Mouse (Mus musculus) olfactory bulb, adult 2 months (tissue): Measurements from ENCODE around the gene Elovl4.

Source experiments
- CTCF ChIP-seq: fragments of 200-500 bp; IDR thresholded peaks from 2 replicates; pipeline ENCODE4 v1.5.1; 2012; ENCODE audit warnings: low read depth, mild to moderate bottlenecking, low read length, moderate library complexity; ENCODE audit not compliant: insufficient read depth
- POLR2A ChIP-seq: fragments of 200-500 bp; IDR thresholded peaks from 2 replicates; pipeline ENCODE4 v1.6.1; 2012; ENCODE audit warnings: mild to moderate bottlenecking, low read depth, low read length, moderate library complexity; ENCODE audit not compliant: insufficient read depth

GRCm38 (mm10) chr9:83796875-83797274, 9.2 kb downstream of the Elovl4 start:
- TF ChIP-seq CTCF (no peak), POLR2A (no peak)
